Comparison of ENCODE assay signal across 8 mouse cellular contexts in genomic region chr5:65863349-65863749, GRCm38 (mm10). TPM values are rescaled to one million over a fixed set of nuclear protein-coding genes. Genes with fewer than 3 reads are reported as not detected.
DNase-seq lines count a peak whose midpoint lies in the region; ATAC-seq and TF ChIP-seq lines count a peak whose summit lies in the region.

No protein-coding gene starts in this region.

- H3K9me3 ChIP-seq in midbrain, embryonic 16.5 days (replicated peaks; ENCODE audit: control insufficient read depth, low read length, poor library complexity, severe bottlenecking): no peaks in the 10 kb centered on the region
- no peaks in the 10 kb centered on the region for H3K9me3 ChIP-seq in forebrain, embryonic 16.5 days (ENCODE audit: control insufficient read depth, low read length)

- TF ChIP-seq CTCF in liver, adult 2 months (IDR thresholded peaks at IDR 0.05; ENCODE audit: low read depth, low read length): no peak

- DNase-seq in kidney, adult 18-20 months: peak; percentile 7
- no peak for DNase-seq in kidney, adult 11 months
- DNase-seq in c-Kit-positive CD71-positive TER-119-positive erythroid progenitor cells, embryonic 14.5 days (ENCODE audit: low spot score): peak; percentile 27
- peak; percentile 24 for DNase-seq in liver, adult 2 months (ENCODE audit: extremely low read depth, low read depth, low spot score)
- DNase-seq in skeletal muscle tissue, adult 2 months (ENCODE audit: low read depth, low spot score): peak; percentile 40
- no peak for DNase-seq in urinary bladder, adult 2 months (ENCODE audit: low spot score)

- H3K4me1 ChIP-seq in liver, adult 2 months (ENCODE audit: control insufficient read depth, insufficient read depth, low read length): no peaks in the 10 kb centered on the region
- no peaks in the 10 kb centered on the region for H3K4me1 ChIP-seq in midbrain, embryonic 16.5 days (ENCODE audit: control insufficient read depth, insufficient read depth, low read length)
- H3K4me1 ChIP-seq in forebrain, embryonic 16.5 days (replicated peaks; ENCODE audit: control insufficient read depth, insufficient read depth, low read length): no peaks in the 10 kb centered on the region

- WGBS in liver, adult 2 months: 73% methylated on average over 12 of the region's 12 CpGs
- 81% methylated on average over 12 of the region's 12 CpGs for WGBS in midbrain, embryonic 16.5 days
- WGBS in forebrain, embryonic 16.5 days: 85% methylated on average over 12 of the region's 12 CpGs

- no peak for TF ChIP-seq POLR2A in liver, adult 2 months (IDR thresholded peaks at IDR 0.05; ENCODE audit: extremely low read depth, insufficient read depth, low read length)

- no peaks in the 10 kb centered on the region for H3K79me2 ChIP-seq in liver, adult 2 months (ENCODE audit: control insufficient read depth, insufficient read depth, low read length)

- H3K4me2 ChIP-seq in midbrain, embryonic 16.5 days (ENCODE audit: low read length): no peak overlapping the region
- no peak overlapping the region for H3K4me2 ChIP-seq in forebrain, embryonic 16.5 days (ENCODE audit: low read length)

- no peak for ATAC-seq in midbrain, embryonic 16.5 days
- no peak for ATAC-seq in forebrain, embryonic 16.5 days

- H3K27ac ChIP-seq in liver, adult 2 months (replicated peaks; ENCODE audit: insufficient read depth, low read depth, low read length): 0 out of 2 replicates have a peak overlapping the region, but pooled peaks have one; percentile 38
- H3K27ac ChIP-seq in midbrain, embryonic 16.5 days (ENCODE audit: low read length): no peak overlapping the region
- H3K27ac ChIP-seq in forebrain, embryonic 16.5 days (ENCODE audit: low read length): no peak overlapping the region

- peak overlapping the region; percentile 25 for H3K4me3 ChIP-seq in liver, adult 2 months (ENCODE audit: insufficient read depth, low read depth, low read length)
- no peak overlapping the region for H3K4me3 ChIP-seq in midbrain, embryonic 16.5 days (ENCODE audit: low read depth, low read length)
- no peak overlapping the region for H3K4me3 ChIP-seq in forebrain, embryonic 16.5 days (replicated peaks; ENCODE audit: low read length)

- H3K36me3 ChIP-seq in liver, adult 2 months (ENCODE audit: control insufficient read depth, insufficient read depth, low read length): no peaks in the 10 kb centered on the region
- no peaks in the 10 kb centered on the region for H3K36me3 ChIP-seq in midbrain, embryonic 16.5 days (ENCODE audit: control insufficient read depth, insufficient read depth, low read length)
- no peaks in the 10 kb centered on the region for H3K36me3 ChIP-seq in forebrain, embryonic 16.5 days (ENCODE audit: control insufficient read depth, insufficient read depth)

- H3K27me3 ChIP-seq in liver, adult 2 months (ENCODE audit: control insufficient read depth, insufficient read depth, low read length): no peaks in the 10 kb centered on the region
- H3K27me3 ChIP-seq in midbrain, embryonic 16.5 days (ENCODE audit: control insufficient read depth, insufficient read depth, low read depth, low read length): no peaks in the 10 kb centered on the region
- H3K27me3 ChIP-seq in forebrain, embryonic 16.5 days (replicated peaks; ENCODE audit: control insufficient read depth, insufficient read depth, low read length): no peaks in the 10 kb centered on the region

- H3K9ac ChIP-seq in liver, adult 2 months (ENCODE audit: low read depth, low read length): 0 out of 2 replicates have a peak overlapping the region, but pooled peaks have one; percentile 51
- no peak overlapping the region for H3K9ac ChIP-seq in midbrain, embryonic 16.5 days (ENCODE audit: low read depth, low read length)
- H3K9ac ChIP-seq in forebrain, embryonic 16.5 days (replicated peaks; ENCODE audit: low read depth, low read length): no peak overlapping the region

RNA-seq across cellular contexts. Expression of gene Rhoh, which starts 2.3 kb away (rescaled TPM):
- total RNA-seq in liver, adult 2 months (2014; rRNA removed): 1.2 TPM in 2 replicates
- 0.20 and 0.22 TPM in 2 replicates for polyA plus RNA-seq in liver, adult 2 months (2012; rRNA removed)
- polyA plus RNA-seq in midbrain, embryonic 16.5 days (2015; fragmentation: Nextera tagmentation; extraction: Ambion mirVana): 0.34 and 0.73 TPM in 2 replicates
- 0.30 and 0.31 TPM in 2 replicates for polyA plus RNA-seq in forebrain, embryonic 16.5 days (2015; fragmentation: Nextera tagmentation; extraction: Ambion mirVana)
- 1.0 and 1.3 TPM in 2 replicates for polyA plus RNA-seq in urinary bladder, adult 2 months (2012; rRNA removed)

Comparison
In these comparisons a context has a peak if more than half of its experiments do, and no peak if none do; other contexts are left out.
1. DNase-seq: peak in kidney, adult 18-20 months (single experiment), c-Kit-positive CD71-positive TER-119-positive erythroid progenitor cells, embryonic 14.5 days (single experiment), liver, adult 2 months (single experiment) and skeletal muscle tissue, adult 2 months (single experiment); none in kidney, adult 11 months (single experiment) and urinary bladder, adult 2 months (single experiment).